Comparison of ENCODE assay signal across 19 mouse cellular contexts in genomic region chr7:119089931-119090330, GRCm38 (mm10).
A peak's percentile ranks its signal among the peaks of the same experiment; 100 is the strongest.
DNase-seq lines count a peak whose midpoint lies in the region; ATAC-seq and TF ChIP-seq lines count a peak whose summit lies in the region.
"Had no signal": no experiment of that assay in that cellular context is flagged by ENCODE, and none has a peak within 500 bp of the region (broad histone marks: within the 10 kb centered on the region; RNA-seq: fewer than 3 reads in every experiment).

No protein-coding gene starts in this region.

- H3K9me3 ChIP-seq in hindbrain, postnatal 0 days (ENCODE audit: low read length), result no peaks in the 10 kb centered on the region
- peaks cover 4% of the 10 kb centered on the region; the same call in 1 of the 2 replicates for H3K9me3 ChIP-seq in hindbrain, embryonic 10.5 days
- H3K9me3 ChIP-seq: forebrain, embryonic 13.5 days; limb, embryonic 13.5 days; liver, embryonic 13.5 days; stomach, embryonic 15.5 days had no signal

- 37% methylated on average over 2 of the region's 2 CpGs for WGBS in hindbrain, postnatal 0 days
- WGBS in hindbrain, embryonic 10.5 days, result 85% methylated on average over 2 of the region's 2 CpGs

- no peak overlapping the region for H3K9ac ChIP-seq in hindbrain, postnatal 0 days (replicated peaks; ENCODE audit: low read length)
- H3K9ac ChIP-seq: forebrain, embryonic 13.5 days; limb, embryonic 13.5 days; liver, embryonic 13.5 days; stomach, embryonic 15.5 days had no signal

- H3K4me1 ChIP-seq in hindbrain, postnatal 0 days (ENCODE audit: insufficient read depth, low read length), result no peaks in the 10 kb centered on the region; the same call in 1 of the 2 replicates
- peaks cover 21% of the 10 kb centered on the region for H3K4me1 ChIP-seq in hindbrain, embryonic 10.5 days (replicated peaks)
- H3K4me1 ChIP-seq: limb, embryonic 13.5 days; liver, embryonic 13.5 days; stomach, embryonic 15.5 days had no signal

- TF ChIP-seq CTCF in hindbrain, postnatal 0 days (IDR thresholded peaks at IDR 0.05; ENCODE audit: low read depth), result no peak

- H3K27me3 ChIP-seq in hindbrain, postnatal 0 days (ENCODE audit: insufficient read depth, low read length), result no peaks in the 10 kb centered on the region
- peaks cover 44% of the 10 kb centered on the region for H3K27me3 ChIP-seq in hindbrain, embryonic 10.5 days (ENCODE audit: insufficient read depth, poor library complexity, severe bottlenecking)
- H3K27me3 ChIP-seq: forebrain, embryonic 13.5 days; limb, embryonic 13.5 days; liver, embryonic 13.5 days; stomach, embryonic 15.5 days had no signal

- DNase-seq in adrenal gland, postnatal 10 days, result peak; percentile 5
- DNase-seq in adrenal gland, adult 2 months, result no peak
- DNase-seq in heart, adult 11 months, result peak; percentile 92
- no peak for DNase-seq in heart, postnatal 36 days
- DNase-seq in hindbrain, postnatal 0 days (ENCODE audit: low spot score), result peak; percentile 63
- DNase-seq in hindbrain, embryonic 10.5 days (ENCODE audit: low spot score), result no peak
- peak; percentile 21 for DNase-seq in lung, postnatal 10 days
- DNase-seq in lung, postnatal 36 days, result no peak
- DNase-seq: adrenal gland, adult 8-10 months; cerebellum, adult 11 months; cerebellum, postnatal 25 days; kidney, adult 8-10 months; kidney, postnatal 14 days; liver, embryonic 13.5 days; right cerebral cortex, postnatal 25 days had no signal

- no peak overlapping the region for H3K4me3 ChIP-seq in hindbrain, postnatal 0 days (ENCODE audit: low read length)
- H3K4me3 ChIP-seq in hindbrain, embryonic 10.5 days, result no peak overlapping the region
- H3K4me3 ChIP-seq: forebrain, embryonic 13.5 days; limb, embryonic 13.5 days; liver, embryonic 13.5 days; stomach, embryonic 15.5 days had no signal

- no peak overlapping the region for H3K4me2 ChIP-seq in hindbrain, postnatal 0 days (ENCODE audit: low read depth, low read length)
- H3K4me2 ChIP-seq: forebrain, embryonic 13.5 days; limb, embryonic 13.5 days; liver, embryonic 13.5 days; stomach, embryonic 15.5 days had no signal

- ATAC-seq in hindbrain, postnatal 0 days, result peak; percentile 78
- ATAC-seq: forebrain, embryonic 13.5 days; inflammation-experienced regulatory T-cells, adult 6 months had no signal

- no peaks in the 10 kb centered on the region for H3K36me3 ChIP-seq in hindbrain, postnatal 0 days (ENCODE audit: insufficient read depth, low read length)
- H3K36me3 ChIP-seq in hindbrain, embryonic 10.5 days, result no peaks in the 10 kb centered on the region
- H3K36me3 ChIP-seq: limb, embryonic 13.5 days; liver, embryonic 13.5 days; stomach, embryonic 15.5 days had no signal

- intact Hi-C loops in heart, postnatal 36 days (cut with DNase I), result no loop called here

- H3K27ac ChIP-seq in hindbrain, postnatal 0 days, result no peak overlapping the region
- no peak overlapping the region for H3K27ac ChIP-seq in hindbrain, embryonic 10.5 days
- H3K27ac ChIP-seq: forebrain, embryonic 13.5 days; limb, embryonic 13.5 days; liver, embryonic 13.5 days; stomach, embryonic 15.5 days had no signal

Comparison
In these comparisons a context has a peak if more than half of its experiments do, and no peak if none do; other contexts are left out.
1. DNase-seq: peak in adrenal gland, postnatal 10 days (single experiment), heart, adult 11 months (single experiment), hindbrain, postnatal 0 days (single experiment) and lung, postnatal 10 days (single experiment); none in adrenal gland, adult 2 months (single experiment), heart, postnatal 36 days (0 of 2), hindbrain, embryonic 10.5 days (single experiment) and lung, postnatal 36 days (single experiment).